Mouse (Mus musculus) hindbrain, embryonic 13.5 days (tissue): ENCODE measurements around the gene Lmtk2. TPM values are rescaled to one million over a fixed set of nuclear protein-coding genes. Genes with fewer than 3 reads are reported as not detected.

Experiments used
- ATAC-seq: fragments of 200-750 bp; cut with Nextera tagmentation; 2 replicates; pipeline ENCODE4 v1.8.0; 2017; ENCODE audit warnings: moderate TSS enrichment; ENCODE audit not compliant: low FRiP score
- H3K27ac ChIP-seq: fragments of 300-500 bp; sonication (generic); 2 replicates; pipeline ENCODE4 v1.5.1; 2015; ENCODE audit warnings: inconsistent platforms, mild to moderate bottlenecking, moderate library complexity
- H3K27me3 ChIP-seq: fragments of 300-500 bp; sonication (generic); 2 replicates; pipeline ENCODE4 v1.6.1; 2015; ENCODE audit warnings: mild to moderate bottlenecking, inconsistent platforms
- H3K36me3 ChIP-seq: fragments of 300-500 bp; sonication (generic); 2 replicates; pipeline ENCODE4 v1.6.1; 2015; ENCODE audit warnings: mild to moderate bottlenecking, inconsistent platforms
- H3K4me1 ChIP-seq: fragments of 300-500 bp; sonication (generic); replicated peaks from 2 replicates; pipeline ENCODE4 v1.6.1; 2015; ENCODE audit warnings: inconsistent platforms
- H3K4me2 ChIP-seq: fragments of 300-500 bp; sonication (generic); 2 replicates; pipeline ENCODE4 v1.6.1; 2015; ENCODE audit warnings: inconsistent platforms, mild to moderate bottlenecking, moderate library complexity
- H3K4me3 ChIP-seq: fragments of 300-500 bp; sonication (generic); 2 replicates; pipeline ENCODE4 v1.5.1; 2015; ENCODE audit warnings: mild to moderate bottlenecking, inconsistent platforms
- H3K9ac ChIP-seq: fragments of 300-500 bp; sonication (generic); 2 replicates; pipeline ENCODE4 v1.6.1; 2015; ENCODE audit warnings: mild to moderate bottlenecking, inconsistent platforms
- H3K9me3 ChIP-seq: fragments of 300-500 bp; sonication (generic); 2 replicates; pipeline ENCODE4 v1.6.1; 2016; ENCODE audit warnings: inconsistent platforms
- WGBS: fragments of 180-500 bp; shearing (Covaris S2); methylation state at CpG from one replicate; pipeline ENCODE4 v1.1.7; 2015; 5-methylcytosine and 5-hydroxymethylcytosine counted together
- polyA plus RNA-seq: library from polyadenylated mRNA; unstranded; fragments of >200 nt; fragmentation: Nextera tagmentation; extraction: Ambion mirVana; gene quantifications from 2 replicates; pipeline ENCODE4 v1.2.1, GENCODE M21; 2015

Gene Lmtk2
- polyA plus RNA-seq, 1 experiment from 2014 or later = 7.2 TPM

DNA sequence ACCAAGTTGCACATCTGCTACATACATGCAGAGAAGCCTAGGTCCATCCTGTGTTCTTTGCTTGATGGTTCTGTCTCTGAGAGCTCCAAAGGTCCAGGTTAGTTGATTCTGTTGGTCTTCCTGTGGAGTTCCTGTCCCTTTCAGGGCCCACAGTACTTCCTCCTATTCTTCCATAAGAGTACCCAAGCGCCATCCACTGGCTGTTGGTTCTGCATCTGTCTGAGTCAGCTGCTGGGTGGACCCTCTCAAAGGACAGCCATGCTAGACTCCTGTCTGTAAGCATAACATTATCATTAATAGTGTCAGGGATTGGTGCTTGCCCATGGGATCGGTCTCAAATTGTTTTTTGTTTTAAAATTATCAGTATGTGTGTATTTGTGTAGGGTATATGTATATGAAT lies 13.8 kb downstream of the Lmtk2 start:
- Histone ChIP-seq H3K9me3 (no peaks in the 10 kb centered on the region), H3K27me3 (no peaks in the 10 kb centered on the region), H3K4me3 (no peak overlapping the region), H3K4me2 (no peak overlapping the region), H3K4me1 (peaks cover 7% of the 10 kb centered on the region), H3K36me3 (no peaks in the 10 kb centered on the region; the same call in 1 of the 2 replicates), H3K27ac (no peak overlapping the region), H3K9ac (no peak overlapping the region)
- ATAC-seq = no peak
- 89% methylated on average over 2 of the region's 2 CpGs for WGBS

DNA sequence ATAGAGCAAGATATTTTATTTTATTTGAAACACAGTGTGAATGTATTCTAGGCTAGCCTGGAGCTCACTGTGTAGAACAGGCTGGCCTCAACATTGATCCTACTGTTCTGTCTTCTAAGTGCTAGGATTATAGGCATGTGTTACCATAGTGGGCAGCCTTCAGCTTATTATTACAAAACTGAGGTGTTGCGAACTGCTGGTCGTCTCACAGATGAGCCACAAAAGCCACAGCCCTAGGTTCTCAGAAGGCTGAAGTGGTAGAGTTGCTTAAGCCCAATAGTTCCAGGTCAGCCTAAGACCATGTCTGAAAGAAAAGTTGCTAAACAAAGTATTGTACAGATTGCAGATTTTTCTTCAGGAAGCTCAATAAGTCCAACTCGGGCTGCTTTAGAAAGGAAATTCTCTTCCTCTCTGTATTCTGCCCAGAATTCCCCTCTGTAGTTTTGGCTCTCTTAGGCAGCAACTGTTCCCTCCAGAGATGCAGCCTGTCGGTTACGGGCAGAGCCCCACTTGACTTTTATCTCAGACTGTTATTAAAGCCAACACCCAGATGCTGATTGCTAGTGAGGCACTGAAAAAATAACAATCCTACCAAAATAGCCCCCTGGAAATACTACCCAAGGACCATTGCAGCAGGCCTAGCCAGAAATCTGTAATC lies 14.9 kb downstream of the Lmtk2 start:
- Histone ChIP-seq H3K4me3 (no peak overlapping the region), H3K4me1 (peaks cover 7% of the 10 kb centered on the region), H3K9me3 (no peaks in the 10 kb centered on the region), H3K4me2 (no peak overlapping the region), H3K9ac (no peak overlapping the region), H3K27ac (no peak overlapping the region), H3K27me3 (no peaks in the 10 kb centered on the region), H3K36me3 (no peaks in the 10 kb centered on the region; the same call in 1 of the 2 replicates)
- WGBS = 89% methylated on average over 5 of the region's 5 CpGs
- ATAC-seq = no peak

- H3K9ac ChIP-seq = no peak overlapping the region
- 75% methylated on average over 2 of the region's 2 CpGs for WGBS
These were observed 15.4 kb downstream of the Lmtk2 start for GRCm38 (mm10) chr5:144115628-144115977.

GRCm38 (mm10) chr5:144118271-144118670 lies 18.0 kb downstream of the Lmtk2 start:
- no peak overlapping the region for H3K27ac ChIP-seq
- ATAC-seq = no peak
- no peaks in the 10 kb centered on the region for H3K27me3 ChIP-seq

More at GRCm38 (mm10) chr5:144115628-144115977, 15.4 kb downstream of the Lmtk2 start:
- ATAC-seq = no peak
- Histone ChIP-seq H3K36me3 (no peaks in the 10 kb centered on the region; the same call in 1 of the 2 replicates), H3K4me2 (no peak overlapping the region), H3K4me1 (peaks cover 7% of the 10 kb centered on the region), H3K9me3 (no peaks in the 10 kb centered on the region), H3K27ac (no peak overlapping the region), H3K4me3 (no peak overlapping the region), H3K27me3 (no peaks in the 10 kb centered on the region)

GRCm38 (mm10) chr5:144119286-144119685 lies 19.1 kb downstream of the Lmtk2 start:
- Histone ChIP-seq H3K4me1 (peaks cover 7% of the 10 kb centered on the region; the same call in 1 of the 2 replicates), H3K27me3 (no peaks in the 10 kb centered on the region), H3K4me3 (no peak overlapping the region), H3K4me2 (no peak overlapping the region), H3K9me3 (no peaks in the 10 kb centered on the region), H3K9ac (no peak overlapping the region), H3K27ac (no peak overlapping the region), H3K36me3 (no peaks in the 10 kb centered on the region)
- 91% methylated on average over 2 of the region's 2 CpGs for WGBS
- ATAC-seq = no peak

More at GRCm38 (mm10) chr5:144118271-144118670, 18.0 kb downstream of the Lmtk2 start:
- H3K9me3 ChIP-seq = no peaks in the 10 kb centered on the region
- H3K4me3 ChIP-seq = no peak overlapping the region
- H3K36me3 ChIP-seq = no peaks in the 10 kb centered on the region
- H3K4me2 ChIP-seq = no peak overlapping the region
- no peaks in the 10 kb centered on the region for H3K4me1 ChIP-seq
- WGBS = 96% methylated on average over 4 of the region's 4 CpGs
- no peak overlapping the region for H3K9ac ChIP-seq

DNA sequence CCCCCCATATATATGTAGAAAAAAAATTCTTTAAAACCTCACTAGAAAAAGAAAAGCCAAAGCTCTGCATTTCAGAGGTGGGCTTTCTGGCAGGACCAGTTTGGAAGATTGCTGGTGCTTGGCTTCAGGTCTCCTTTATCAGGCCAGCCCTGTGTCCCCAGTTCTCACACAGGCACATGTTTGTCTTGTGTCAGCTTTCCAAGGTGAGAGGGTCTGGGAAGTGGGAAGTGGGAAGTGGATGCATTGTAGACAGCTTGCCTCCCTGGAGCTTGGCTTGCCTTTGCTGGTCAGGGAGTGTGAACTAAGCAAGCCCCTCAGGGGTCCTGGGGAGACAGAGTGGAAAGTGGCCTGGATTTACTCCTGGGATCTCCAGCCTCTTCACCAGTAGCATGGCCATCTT lies 21.3 kb downstream of the Lmtk2 start:
- no peaks in the 10 kb centered on the region for H3K9me3 ChIP-seq
- H3K9ac ChIP-seq = no peak overlapping the region
- H3K27ac ChIP-seq = no peak overlapping the region
- ATAC-seq = no peak
- H3K4me3 ChIP-seq = no peak overlapping the region
- H3K4me1 ChIP-seq = peaks cover 24% of the 10 kb centered on the region
- H3K4me2 ChIP-seq = no peak overlapping the region
- no peaks in the 10 kb centered on the region for H3K36me3 ChIP-seq
- no peaks in the 10 kb centered on the region for H3K27me3 ChIP-seq

DNA sequence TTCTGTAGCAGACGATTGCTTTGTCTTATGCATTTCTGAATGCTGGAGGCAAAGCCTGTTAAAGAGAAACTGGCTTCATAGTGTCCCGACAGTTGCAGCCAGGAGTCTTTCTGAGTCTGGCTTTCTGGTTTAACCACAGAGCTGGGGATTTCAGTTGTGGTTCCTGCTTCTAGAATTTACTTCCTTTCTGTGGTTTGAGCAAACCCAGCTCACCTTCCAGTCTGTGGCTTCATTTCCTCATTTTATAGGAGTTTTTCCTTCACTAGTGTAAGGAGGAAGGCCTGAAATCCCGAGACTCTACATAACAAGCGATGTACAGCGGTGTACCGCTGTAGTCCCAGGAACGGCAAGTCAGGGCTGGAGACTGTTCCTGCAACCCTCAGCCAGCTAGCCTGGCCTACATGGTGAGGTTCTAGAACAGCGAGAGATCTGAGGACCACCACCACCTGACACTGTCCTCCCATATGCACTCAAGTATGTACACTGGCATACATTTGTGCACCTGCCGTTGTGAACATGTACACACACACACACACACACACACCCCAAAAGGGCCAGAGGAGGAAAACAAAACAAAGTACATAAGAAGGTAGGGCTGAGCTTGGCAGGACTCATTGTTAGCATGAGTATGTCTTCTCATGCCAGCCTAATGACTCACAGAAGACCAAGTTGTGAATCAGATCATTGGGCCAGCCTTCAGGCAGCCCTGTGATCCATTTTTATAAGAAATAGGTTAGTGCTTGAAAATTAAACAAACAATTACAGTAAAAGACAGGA lies 25.9 kb downstream of the Lmtk2 start:
- Histone ChIP-seq H3K9me3 (no peaks in the 10 kb centered on the region), H3K4me2 (no peak overlapping the region), H3K36me3 (peaks cover 17% of the 10 kb centered on the region), H3K27ac (peak overlapping the region; percentile 5; the same call in 1 of the 2 replicates), H3K9ac (no peak overlapping the region), H3K4me1 (peaks cover 27% of the 10 kb centered on the region), H3K27me3 (no peaks in the 10 kb centered on the region), H3K4me3 (no peak overlapping the region)
- no peak for ATAC-seq
- WGBS = 79% methylated on average over 9 of the region's 9 CpGs

DNA sequence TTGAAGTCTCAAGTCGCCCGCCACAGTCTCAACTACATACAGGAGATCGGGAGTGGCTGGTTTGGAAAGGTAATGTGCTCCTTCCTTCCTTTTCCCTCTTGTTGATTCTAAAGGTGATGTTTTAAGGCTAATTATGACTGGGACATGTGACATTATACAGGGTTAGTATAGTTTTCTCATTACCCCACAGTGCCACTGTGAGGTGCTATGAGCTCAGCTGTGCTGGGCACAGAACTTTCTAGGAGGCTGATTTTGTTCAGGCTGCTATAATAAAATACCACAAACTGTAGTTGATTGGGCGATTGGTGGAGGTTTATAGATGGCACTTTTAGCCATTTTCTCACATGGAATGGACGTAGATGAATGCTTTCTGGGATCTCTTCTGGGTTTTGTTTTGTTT lies 43.3 kb downstream of the Lmtk2 start:
- no peak overlapping the region for H3K27ac ChIP-seq
- no peak overlapping the region for H3K4me3 ChIP-seq
- H3K27me3 ChIP-seq = no peaks in the 10 kb centered on the region
- no peak overlapping the region for H3K9ac ChIP-seq
- H3K9me3 ChIP-seq = no peaks in the 10 kb centered on the region
- H3K4me1 ChIP-seq = no peaks in the 10 kb centered on the region
- no peak overlapping the region for H3K4me2 ChIP-seq
- WGBS = 96% methylated on average over 5 of the region's 5 CpGs
- H3K36me3 ChIP-seq = peaks cover 54% of the 10 kb centered on the region
- no peak for ATAC-seq

DNA sequence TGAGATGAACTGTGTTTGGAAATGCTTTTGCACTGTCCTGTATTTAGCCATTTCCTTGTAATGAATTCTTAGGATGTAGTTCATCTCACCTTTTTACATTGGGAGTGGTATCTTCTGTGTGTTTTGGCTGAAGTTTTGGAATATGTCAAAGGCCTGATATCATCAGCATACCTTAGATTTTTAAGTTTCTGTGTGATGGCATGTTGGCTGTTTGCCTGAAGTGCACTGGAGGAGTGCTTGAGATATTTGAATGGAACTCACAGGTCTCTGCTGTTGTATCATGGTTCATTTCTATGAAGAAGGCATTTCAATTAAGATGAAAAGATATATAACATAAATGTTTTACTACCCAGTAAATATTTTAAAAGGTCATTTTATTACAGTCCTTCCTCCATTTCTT lies 46.7 kb downstream of the Lmtk2 start:
- Histone ChIP-seq H3K4me2 (no peak overlapping the region), H3K9ac (no peak overlapping the region), H3K27ac (no peak overlapping the region), H3K9me3 (no peaks in the 10 kb centered on the region), H3K27me3 (no peaks in the 10 kb centered on the region), H3K4me1 (no peaks in the 10 kb centered on the region), H3K36me3 (peaks cover 60% of the 10 kb centered on the region), H3K4me3 (no peak overlapping the region)
- no peak for ATAC-seq

DNA sequence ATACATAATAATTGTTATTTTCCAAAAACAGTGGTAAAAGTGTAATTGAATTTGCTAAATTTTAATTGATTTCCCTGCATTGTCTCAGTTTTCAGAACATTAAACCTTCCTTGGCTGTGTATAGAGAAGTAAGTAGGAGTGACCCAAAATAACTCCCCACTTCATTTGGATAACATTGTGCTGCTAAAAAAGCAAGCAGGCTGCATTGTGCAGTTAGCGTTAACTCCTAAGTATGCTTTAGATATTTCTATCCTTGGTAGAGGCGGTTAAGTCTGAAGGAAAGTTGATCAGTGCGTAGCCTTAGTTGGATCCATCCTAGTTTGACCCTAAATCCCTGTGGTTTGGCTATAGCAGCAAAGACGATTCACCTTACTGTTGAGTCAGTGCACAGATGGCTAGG lies 49.3 kb downstream of the Lmtk2 start:
- Histone ChIP-seq H3K4me3 (no peak overlapping the region), H3K36me3 (peaks cover 53% of the 10 kb centered on the region), H3K9me3 (no peaks in the 10 kb centered on the region), H3K27me3 (no peaks in the 10 kb centered on the region), H3K9ac (no peak overlapping the region), H3K4me2 (no peak overlapping the region), H3K27ac (no peak overlapping the region), H3K4me1 (no peaks in the 10 kb centered on the region)
- WGBS = 94% methylated on average over 4 of the region's 4 CpGs
- no peak for ATAC-seq

- H3K9me3 ChIP-seq = no peaks in the 10 kb centered on the region
- H3K9ac ChIP-seq = no peak overlapping the region
- no peak overlapping the region for H3K4me2 ChIP-seq
- H3K36me3 ChIP-seq = peaks cover 41% of the 10 kb centered on the region
- no peak overlapping the region for H3K27ac ChIP-seq
- 97% methylated on average over 4 of the region's 4 CpGs for WGBS
- no peaks in the 10 kb centered on the region for H3K4me1 ChIP-seq
- ATAC-seq = no peak
- H3K4me3 ChIP-seq = no peak overlapping the region
- no peaks in the 10 kb centered on the region for H3K27me3 ChIP-seq
These were observed 51.0 kb downstream of the Lmtk2 start for GRCm38 (mm10) chr5:144151270-144151669.

GRCm38 (mm10) chr5:144154528-144154927 lies 54.3 kb downstream of the Lmtk2 start:
- H3K9me3 ChIP-seq = no peaks in the 10 kb centered on the region
- WGBS = 40% methylated on average over 7 of the region's 7 CpGs
- no peak overlapping the region for H3K27ac ChIP-seq
- peaks cover 3% of the 10 kb centered on the region; the same call in 1 of the 2 replicates for H3K4me1 ChIP-seq
- H3K4me2 ChIP-seq = no peak overlapping the region
- no peak overlapping the region for H3K4me3 ChIP-seq
- no peak overlapping the region for H3K9ac ChIP-seq
- no peaks in the 10 kb centered on the region for H3K27me3 ChIP-seq
- H3K36me3 ChIP-seq = peaks cover 49% of the 10 kb centered on the region
- no peak for ATAC-seq

GRCm38 (mm10) chr5:144158604-144159003 lies 58.4 kb downstream of the Lmtk2 start:
- Histone ChIP-seq H3K4me1 (peaks cover 3% of the 10 kb centered on the region; the same call in 1 of the 2 replicates), H3K4me3 (no peak overlapping the region), H3K27ac (peak overlapping the region; percentile 13), H3K4me2 (no peak overlapping the region), H3K27me3 (no peaks in the 10 kb centered on the region), H3K9me3 (no peaks in the 10 kb centered on the region), H3K36me3 (peaks cover 59% of the 10 kb centered on the region), H3K9ac (0 out of 2 replicates have a peak overlapping the region, but pooled peaks have one; percentile 35)
- ATAC-seq = peak; percentile 69
- WGBS = 28% methylated on average over 4 of the region's 4 CpGs
